Mouse (Mus musculus) retina, embryonic 14.5 days (tissue): ENCODE results near the gene Ear2.
"Not testable (repeated sequence)": the region's sequence is repeated elsewhere in the genome, so short reads cannot be mapped to it uniquely, and the experiment has no call there.

Experiments used
- DNase-seq: peaks from one replicate; pipeline ENCODE4 v3.0.0-alpha.2; 2015; ENCODE audit warnings: low spot score

Ear2 gene

DNA sequence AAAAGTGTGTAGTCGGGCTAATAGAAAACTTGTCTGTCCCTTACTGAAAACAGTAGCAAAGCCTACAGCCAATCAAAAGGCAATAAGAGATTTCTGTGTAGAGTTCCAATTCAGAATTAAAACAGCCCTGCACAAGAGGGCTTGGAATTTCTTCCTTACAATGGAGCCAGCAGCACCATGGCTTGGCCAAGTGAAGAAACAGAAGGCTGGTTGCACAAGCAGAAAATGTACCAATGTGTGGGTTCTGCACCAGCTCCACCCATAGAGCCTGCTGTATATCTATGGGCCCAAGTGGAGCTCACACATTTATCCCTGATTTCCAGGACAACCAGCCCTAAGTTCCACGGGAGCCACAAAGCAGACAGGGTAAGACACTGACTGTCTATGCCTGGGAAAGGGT lies at the start of gene Ear2:
TSS of gene Ear2 (plus strand) at position 301 of the 400 bp plus-strand sequence.
- not testable (repeated sequence) for DNase-seq

GRCm38 (mm10) chr14:44067879-44068278 lies 34.6 kb upstream of the Ear2 start:
- DNase-seq: not testable (repeated sequence)

DNA sequence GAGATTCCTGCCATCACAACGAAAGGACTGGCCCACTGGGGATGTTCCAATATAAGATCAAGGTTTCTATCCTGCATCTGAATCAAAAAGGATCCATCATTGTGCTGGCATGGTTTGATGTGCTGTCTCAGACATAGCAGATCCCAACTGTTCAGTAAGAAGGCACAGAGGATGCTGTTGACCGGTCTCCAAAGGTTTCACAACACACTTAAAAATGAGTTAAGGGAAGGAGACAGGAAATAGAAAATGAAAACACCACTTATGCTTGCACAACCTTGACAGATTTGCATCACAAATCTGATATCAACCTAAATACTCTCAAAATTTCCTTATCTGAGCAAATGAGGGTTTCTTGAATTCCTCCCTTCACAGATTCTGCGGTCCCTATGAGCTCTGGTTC lies 31.9 kb upstream of the Ear2 start:
- not testable (repeated sequence) for DNase-seq

GRCm38 (mm10) chr14:44077785-44078341 lies 24.6 kb upstream of the Ear2 start:
- not testable (repeated sequence) for DNase-seq

- DNase-seq: not testable (repeated sequence)
These were observed 15.9 kb upstream of the Ear2 start for GRCm38 (mm10) chr14:44086588-44086987.

DNA sequence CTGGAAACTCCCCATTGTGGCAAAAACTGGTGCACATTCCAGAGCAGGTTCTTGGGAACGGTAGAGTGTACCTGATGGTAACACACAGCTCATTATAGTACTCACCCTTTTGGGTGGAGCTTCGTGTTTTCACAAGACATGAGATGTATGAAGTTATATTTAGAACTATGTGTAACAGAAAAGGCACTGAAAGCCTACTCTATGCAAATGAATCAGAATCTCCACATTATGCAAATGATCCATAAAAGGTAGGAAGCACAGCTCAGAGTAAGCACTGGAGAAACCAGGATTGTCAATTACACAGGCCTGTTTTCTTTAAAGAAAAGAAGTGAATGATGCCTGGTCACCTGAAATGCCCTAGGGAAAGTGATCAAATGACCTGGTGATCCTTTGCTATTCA lies 14.9 kb upstream of the Ear2 start:
- not testable (repeated sequence) for DNase-seq

DNA sequence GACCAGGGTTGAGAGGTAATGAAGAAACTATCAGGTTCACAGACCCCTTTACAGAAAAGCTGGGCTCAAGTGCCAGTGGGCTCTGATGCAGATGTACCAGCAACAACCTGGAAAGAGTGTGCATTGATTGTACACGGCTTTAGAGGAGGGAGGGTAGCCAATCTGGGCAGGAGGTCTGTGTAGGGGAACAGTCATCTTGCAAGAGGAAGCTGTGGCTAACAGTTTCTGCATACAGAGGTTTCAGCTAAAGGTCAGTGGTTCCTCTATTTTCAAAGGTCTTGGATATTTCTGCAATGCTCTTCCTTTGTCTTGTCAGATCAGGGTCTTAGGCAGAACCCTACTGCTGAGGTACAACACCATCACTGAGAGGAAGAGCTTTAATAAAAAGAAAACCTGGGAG lies 10.9 kb upstream of the Ear2 start:
- DNase-seq: not testable (repeated sequence)

GRCm38 (mm10) chr14:44094445-44094844 lies 8.0 kb upstream of the Ear2 start:
- not testable (repeated sequence) for DNase-seq

GRCm38 (mm10) chr14:44100030-44100429 lies 2.4 kb upstream of the Ear2 start:
- DNase-seq: not testable (repeated sequence)

DNA sequence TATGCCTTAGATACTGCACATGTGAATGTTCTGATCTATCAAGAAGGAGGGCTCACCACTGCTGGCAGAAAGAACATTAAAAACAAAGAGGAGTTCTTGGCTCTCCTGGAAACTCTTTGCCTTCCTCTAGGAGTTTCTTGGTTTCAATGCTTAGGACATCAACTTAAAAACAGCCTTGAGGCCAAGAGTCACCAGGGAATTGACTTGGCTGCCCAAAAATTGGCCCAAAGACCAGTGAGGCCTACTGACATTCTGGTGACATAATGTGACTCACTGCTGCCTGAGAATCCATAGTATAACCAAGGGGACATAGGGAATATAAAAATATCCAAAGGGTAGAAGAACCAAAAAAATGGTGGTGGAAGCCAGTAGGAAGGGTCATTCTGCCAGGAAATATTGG lies 8.5 kb downstream of the Ear2 start:
- DNase-seq: no peak

GRCm38 (mm10) chr14:44123551-44123950 lies 21.1 kb downstream of the Ear2 start, which contains the start of gene Gm3327:
Gene Gm3327, plus strand, starts transcription at chr14:44123851.
- DNase-seq: not testable (repeated sequence)
